Mouse (Mus musculus) thymus, postnatal 36 days (tissue): ENCODE measurements around the gene Ube2q1.
"Not testable (repeated sequence)": the region's sequence is repeated elsewhere in the genome, so short reads cannot be mapped to it uniquely, and the experiment has no call there.

ENCODE experiments used
- DNase-seq, 2 experiments: peaks; one replicate each; pipeline ENCODE4 v3.0.0; 2022; ENCODE audit warnings: mixed read lengths in 2 of 2

Gene Ube2q1

DNA sequence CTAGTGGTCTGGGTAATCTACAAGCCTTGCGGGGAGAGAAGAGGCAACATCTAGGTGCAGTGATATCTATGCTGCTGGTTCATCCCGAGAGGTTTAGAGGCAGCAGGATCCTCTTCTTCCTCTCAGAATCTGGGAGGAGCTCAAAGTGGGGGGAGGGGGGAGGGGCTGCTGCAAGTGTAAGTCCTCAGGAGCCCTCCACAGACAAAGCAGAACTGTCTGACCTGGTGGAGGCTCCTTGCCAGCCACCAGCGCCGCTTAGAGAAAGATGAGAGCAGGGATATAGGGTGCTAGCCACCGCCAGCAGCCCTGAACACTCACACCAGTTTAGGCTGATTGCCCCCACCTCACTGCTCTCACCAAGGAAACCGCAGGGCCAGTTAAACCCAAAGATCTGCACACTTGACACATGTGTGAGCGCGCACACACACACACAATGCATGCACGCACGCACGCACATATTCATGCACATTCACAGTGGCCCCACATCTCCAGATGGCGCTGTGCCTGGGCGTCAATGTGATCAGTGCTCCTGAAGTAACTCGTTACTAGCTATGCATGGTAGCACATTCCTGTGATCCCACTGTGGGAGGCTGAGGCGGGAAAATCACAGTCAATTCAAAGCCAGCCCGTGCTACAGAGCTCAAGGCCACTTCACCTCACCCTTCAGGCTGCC is 15.4 kb downstream of the Ube2q1 start:
- DNase-seq = no peak

DNA sequence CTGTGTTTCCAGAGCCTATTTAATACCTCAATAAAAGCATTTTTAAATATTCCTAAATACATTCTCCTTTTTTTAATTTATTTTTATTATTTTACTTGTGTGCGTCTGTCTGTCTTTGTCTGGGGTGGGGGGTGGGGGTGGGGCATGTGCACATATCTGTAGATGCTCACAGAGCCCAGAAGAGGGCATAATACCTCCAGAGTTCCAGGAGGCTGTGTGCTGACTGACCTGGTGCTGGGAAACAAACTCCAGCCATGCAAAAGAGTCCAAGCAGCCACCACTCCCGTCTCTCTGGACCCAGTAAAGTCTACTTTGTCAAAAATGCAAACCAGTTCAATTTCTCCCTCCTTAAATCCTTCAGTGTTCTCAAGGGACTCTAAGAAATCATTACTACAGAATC is 21.2 kb downstream of the Ube2q1 start:
- no peak for DNase-seq

DNA sequence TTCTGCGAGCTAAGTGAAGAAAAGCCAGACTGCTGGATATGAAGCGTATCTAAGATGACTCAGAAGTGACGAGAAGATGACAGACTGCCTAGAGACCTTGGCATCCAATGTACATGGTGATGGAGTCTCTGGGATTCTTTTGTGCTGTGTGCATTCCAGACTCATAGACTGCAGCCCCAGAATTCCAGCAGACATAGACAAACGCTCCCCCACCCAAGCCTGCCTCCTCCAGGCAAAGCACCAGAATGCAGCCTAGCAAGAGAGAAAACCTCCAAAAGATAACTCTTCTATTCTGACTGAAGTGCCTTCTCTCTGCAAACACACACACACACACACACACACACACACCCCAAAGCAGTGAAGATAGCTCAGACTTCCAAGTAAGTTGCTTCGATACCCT is 22.3 kb downstream of the Ube2q1 start:
- DNase-seq = no peak

DNA sequence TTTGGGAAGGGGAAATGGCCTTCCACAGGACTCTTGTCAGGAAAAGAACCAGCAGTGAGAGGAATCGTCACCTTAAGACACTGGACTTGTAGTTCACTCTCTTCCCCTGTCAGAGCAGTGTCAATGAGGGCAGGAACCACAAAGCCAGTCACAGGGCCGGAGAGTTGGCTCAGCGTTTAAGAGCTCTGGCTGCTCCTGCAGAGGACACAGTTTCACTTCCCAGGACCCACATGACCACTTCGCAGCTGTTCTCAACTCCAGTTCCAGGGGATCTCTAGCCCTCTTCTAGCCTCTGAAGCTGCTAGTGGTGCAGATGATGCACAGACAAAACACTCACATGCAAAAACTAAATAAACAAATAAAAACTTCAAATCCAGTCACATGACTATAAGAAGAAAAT is 22.9 kb downstream of the Ube2q1 start:
- no peak for DNase-seq

DNA sequence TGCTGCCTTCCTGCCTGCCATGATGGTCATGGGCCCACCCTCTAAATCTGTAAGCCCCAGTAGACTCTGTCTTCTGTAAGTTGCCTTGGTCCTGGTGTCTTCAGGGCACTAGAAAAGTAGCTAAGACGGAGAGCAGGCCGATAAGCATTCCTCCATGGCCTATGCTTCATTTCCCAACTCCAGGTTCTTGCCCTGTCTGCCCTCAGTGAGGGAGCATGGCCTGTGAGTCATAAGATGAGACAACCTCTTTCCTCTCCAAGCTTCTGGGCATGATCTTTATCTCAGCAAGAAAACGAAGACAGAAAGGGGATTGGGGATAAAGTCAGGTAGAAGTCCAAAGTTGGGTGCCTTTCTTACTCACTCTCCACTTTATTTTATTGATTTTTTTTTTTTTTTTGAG is 25.1 kb downstream of the Ube2q1 start:
- DNase-seq = no peak

DNA sequence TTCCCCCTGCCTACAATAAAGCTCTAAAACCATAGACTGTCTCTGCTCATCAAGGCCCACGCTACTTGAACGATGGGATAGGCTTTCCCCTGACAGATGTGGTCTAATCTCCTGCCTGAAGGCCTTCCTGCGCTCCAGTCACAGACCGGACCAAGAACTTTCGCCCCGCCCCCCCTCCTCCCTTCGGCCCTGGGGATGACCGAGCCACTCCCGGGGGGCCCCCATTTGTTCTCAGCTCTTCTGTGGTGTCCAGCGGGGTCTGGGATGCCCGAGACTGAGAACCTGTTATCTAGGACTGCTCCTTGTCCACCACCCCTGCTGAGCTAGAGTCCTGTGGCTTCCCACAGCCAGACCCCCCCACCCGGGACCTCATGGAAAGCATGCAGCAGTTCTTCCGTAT is 26.1 kb downstream of the Ube2q1 start:
- no peak for DNase-seq

DNA sequence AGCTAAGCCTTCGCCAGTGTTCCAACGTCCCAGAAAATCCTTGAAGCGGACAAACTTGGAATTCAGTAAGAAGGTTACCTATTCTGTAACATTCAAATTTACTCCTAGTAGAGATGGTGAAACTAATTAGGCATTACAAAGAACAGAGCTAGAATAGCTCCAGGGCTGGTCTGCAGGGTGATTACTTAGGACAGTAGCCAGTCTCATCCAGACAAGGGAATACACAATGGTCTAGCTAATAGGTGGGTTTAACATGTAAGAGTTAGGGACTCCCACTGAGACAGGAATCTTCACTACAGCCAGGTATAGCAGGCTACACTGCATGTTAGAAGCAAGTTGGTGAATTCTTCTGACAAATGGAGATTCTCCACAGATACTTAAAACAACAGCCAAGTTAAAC is 26.7 kb downstream of the Ube2q1 start:
- DNase-seq = not testable (repeated sequence)

DNA sequence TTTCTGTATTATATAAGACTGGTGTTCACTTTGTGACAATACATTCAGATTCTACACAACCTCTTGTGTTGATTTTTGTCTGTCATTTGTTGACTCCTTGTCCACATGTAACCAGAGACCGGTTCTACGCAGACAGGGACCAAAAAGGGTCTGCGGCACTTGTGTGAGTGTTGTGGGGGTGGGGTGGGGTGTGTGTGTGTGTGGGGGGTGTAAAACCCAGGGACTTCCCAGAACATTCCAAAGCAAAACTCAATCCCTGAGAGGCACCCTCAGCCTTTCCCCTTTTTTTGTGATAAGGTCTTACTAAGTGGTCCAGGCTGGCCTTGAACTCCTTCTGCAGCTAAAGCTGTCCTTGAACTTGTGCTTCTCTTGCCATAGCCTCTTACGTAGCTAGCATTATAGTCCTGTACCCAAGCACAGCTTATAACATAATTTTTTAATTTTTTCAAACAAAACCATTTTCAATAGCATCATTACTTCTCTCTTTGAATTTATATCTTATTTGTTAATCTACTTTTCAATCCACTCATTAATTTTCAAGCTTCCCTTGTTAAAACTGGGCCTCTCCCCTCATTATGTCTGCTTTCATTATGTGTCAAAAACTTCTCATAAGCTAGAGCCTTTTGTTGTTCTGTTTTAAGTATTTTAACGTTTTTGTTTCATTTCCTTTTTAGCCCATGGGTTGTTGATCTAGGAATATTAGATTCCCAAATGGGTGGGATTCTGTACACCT is 27.5 kb downstream of the Ube2q1 start:
- DNase-seq = no peak

DNA sequence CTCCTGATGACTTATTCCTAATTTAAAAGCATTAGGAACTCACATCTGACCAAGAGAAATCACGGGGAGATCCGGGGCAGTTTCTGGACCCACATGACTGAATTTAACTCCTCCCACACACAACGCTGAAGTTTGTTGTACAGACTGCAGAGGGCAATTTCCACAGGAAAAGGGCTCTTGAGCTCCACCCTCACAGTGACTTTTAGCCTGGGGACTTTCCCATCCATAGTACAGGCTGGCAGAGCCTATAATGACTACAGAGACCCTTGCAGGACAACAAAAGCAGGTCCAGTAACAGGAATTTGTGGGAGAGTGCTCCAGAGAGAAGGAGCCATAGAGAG is 28.1 kb downstream of the Ube2q1 start:
- DNase-seq = no peak

DNA sequence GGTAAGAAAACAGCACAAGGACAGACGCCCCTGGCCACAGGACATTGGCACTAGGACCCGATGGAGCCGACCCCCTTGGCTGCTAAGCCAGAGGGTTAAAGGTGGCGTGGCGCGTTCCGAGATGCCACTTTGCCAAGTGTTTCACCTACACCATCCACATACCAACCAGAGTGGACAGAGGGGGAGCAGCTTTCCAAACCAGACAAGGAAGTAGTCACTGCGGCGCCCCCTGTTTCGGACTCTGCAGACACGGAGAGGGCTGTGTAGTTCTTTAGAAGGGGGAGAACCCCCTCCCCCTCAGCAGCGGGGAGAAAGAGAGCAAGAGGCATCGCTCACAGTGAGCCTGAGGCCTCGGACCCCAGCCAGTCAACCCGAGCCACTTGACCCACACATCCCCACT is 29.5 kb downstream of the Ube2q1 start:
- no peak for DNase-seq

DNA sequence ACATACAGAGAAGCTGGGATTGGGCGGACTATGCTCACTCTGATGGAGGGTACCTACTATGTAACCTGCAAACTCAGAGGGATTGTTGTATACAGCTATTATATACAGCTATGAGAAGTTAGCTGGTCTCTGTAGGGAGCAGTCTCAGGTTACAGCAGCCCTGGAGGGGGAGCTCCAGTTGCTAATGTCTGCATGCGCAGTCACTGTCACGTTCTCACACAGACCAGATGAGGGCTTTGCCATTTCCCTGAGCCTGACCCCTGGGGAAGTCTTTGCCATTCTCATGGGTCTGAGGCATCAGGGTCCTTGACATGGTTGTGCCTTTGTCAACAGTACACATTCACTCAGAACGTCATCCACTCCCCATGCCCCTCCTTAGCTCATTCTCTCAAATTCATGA is 31.8 kb downstream of the Ube2q1 start:
- no peak for DNase-seq

DNA sequence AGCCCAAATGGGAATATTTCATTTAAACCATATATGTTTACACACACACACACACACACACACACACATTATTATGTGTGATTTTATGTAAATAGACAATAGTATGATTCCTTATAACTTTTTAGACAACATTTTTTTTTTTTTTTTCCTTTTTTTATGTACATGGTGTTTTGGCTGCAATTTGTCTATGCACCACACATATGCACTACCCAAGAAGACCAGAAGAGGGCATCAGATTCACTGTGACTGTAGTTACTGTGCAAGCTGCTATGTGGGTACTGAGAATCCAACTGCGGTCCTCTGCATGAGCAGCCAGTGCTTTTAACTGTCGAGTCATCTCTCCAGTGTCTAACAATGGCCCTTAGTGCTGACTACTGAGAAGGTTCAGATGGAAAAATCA is 33.3 kb downstream of the Ube2q1 start:
- DNase-seq = no peak

DNA sequence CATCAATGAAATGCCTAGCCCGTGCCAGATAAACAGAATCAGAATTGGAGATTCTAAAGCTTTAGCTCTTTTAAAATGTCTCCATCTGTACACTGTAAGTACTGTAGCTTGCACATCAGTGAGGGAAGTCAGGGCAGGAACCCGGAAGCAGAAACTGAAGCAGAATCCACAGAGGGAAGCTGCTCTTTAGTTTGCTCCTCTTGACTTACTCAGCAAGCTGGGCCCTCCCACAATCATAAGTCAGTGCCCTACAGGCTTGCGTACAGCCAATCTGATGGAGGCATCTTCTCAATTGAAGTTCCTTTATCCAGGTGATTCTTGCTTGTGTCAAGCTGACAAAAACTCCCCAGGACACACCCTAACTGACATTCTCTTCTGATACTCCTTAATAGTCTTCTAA is 33.8 kb downstream of the Ube2q1 start:
- DNase-seq = no peak

DNA sequence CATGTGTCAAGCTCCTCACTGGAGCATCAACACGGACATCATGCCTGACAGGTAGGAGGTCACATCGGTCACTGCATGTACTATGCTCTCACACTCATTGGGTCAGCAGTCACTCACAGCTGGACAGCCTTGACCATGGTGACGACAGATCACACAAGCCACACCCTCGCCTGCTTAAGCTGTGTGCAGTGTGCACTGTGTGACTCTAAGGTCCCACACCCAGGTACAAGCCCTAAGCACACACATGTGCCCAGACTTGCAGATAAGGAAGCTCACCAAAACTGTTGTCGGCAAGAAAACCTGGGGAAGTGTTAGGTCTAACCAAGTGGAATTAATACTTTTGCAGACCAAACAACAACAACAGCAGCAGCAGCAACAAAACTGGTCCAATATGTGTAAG is 34.5 kb downstream of the Ube2q1 start:
- DNase-seq = no peak

DNA sequence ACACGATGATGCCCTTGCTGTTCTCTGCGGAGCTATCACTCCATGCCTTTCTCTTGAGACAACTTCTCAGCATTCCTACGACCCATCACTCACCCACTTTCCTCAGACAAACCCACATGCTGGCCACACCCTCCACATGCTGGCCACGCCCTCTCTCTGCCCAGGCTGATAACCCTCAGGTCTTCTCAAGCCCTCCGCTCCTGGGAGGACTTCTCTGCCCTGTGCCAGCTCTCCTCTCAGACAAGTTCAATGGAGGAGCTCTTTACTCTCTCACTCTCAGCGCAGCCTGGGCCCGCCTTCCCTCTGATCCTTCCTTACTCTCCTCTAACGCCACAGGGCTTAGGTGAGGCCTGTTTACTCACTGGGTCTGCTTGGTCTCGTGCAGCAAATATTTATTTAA is 35.2 kb downstream of the Ube2q1 start:
- no peak for DNase-seq

DNA sequence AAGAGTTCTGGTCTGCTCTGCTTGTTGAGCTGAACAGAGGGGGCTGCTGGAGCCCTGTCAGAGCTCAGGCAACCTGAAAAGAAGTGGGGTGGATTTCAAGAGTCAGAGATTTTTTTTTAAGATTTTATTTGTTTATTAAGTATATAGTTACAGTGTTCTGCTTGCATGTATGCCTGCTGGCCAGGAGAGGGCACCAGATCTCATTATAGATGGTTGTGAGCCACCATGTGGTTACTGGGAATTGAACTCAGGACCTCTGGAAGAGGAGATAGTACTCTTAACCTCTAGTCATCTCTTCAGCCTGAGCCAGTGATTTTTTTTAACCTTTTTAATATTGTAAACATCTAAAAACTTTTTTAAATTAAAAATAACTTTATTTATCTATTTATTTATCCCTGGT is 37.4 kb downstream of the Ube2q1 start:
- no peak for DNase-seq

DNA sequence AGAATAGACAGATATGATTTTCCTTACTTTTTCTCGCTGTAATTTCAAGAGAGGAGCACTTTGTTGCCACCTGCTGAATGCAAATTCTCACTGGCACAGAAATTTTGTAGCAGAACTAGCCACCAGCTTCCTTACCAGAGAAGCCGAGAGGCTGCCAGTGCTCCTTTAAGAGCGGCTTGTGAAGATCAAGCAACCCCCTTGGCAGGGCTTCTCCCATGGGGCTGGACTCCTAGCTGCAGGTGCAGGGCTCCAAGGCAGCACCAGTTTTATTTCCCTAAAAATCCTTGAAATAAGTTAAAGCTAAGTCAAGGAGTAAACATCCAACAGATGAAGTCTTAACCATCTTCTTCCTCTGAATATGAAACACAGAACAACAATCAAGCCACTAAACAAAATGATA is 38.8 kb downstream of the Ube2q1 start:
- DNase-seq = no peak

DNA sequence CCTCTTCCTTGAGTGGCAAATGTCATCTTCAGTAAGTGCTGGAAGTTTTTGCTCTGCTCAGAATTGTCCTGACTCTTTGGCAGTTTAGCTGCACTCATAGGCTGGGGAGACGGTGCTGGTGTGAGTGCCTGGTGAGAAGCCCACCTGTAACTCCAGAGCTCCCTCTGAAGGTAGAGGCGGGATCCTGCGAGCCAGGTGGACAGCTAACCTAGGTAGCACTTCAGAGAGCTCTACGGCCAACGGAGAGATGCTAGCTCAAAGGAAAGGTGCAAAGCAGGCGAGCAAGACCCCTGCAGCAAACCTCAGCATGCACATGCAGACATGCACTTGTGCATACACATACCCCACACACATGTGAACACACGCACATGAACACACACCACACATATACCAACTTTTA is 40.6 kb downstream of the Ube2q1 start:
- no peak for DNase-seq

DNA sequence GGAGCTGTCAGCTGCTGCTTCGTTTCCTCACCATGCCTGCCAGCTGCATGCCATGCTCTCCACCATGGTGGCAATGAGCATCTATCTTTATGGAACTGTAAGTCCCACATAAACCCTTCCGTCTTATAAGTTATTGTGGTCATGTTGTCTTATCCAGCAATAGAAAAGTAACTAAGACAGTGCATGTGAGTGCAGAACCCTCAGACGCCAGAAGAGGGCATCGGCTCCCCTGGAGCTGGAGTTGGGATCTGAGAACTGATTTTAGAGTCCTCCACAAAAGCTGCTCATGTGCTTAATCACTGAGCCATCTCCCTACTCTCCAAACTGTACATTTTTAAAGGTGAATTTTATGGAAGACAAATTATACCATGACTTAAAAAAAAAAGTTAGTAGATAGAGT is 43.6 kb downstream of the Ube2q1 start:
- DNase-seq = peak; percentile 45 to 64

DNA sequence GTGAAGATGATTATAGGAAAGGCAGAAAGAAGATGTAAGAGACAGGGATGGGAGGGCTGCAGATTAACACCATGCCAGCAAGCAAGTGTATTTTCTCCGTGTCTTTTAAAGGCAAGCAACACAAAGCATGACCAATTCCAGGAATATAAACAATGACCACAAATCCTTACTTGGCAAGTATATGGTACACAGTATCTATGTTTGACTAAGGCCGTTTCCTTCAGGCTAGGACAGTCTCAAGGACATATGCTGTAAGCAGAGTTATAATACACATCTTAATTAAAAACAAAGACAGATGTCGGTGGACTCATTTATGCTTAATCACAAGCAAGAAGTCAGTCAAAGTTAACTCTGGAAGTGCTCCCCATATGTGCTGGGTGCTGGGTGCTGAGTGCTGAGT is 45.2 kb downstream of the Ube2q1 start:
- no peak for DNase-seq

DNA sequence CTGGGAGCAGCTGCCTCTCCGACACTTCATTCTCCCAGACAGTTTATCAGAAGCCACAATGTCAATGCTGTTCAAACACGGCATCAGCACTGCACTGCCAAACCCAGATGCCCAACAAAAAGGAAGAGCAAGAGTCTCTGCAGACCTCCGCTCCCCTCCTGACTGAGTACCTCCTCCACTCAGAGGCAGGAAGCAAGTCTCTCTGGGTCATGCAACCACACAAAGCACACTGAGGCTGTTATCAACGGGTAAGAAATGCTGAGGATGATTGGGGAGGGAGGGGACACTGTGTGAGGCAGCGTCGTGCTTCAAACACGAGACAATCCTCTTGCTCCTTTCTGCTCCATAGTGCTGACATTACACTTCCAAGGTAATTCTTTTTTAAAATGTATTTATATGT is 46.5 kb downstream of the Ube2q1 start:
- peak; percentile 13 to 29 for DNase-seq

DNA sequence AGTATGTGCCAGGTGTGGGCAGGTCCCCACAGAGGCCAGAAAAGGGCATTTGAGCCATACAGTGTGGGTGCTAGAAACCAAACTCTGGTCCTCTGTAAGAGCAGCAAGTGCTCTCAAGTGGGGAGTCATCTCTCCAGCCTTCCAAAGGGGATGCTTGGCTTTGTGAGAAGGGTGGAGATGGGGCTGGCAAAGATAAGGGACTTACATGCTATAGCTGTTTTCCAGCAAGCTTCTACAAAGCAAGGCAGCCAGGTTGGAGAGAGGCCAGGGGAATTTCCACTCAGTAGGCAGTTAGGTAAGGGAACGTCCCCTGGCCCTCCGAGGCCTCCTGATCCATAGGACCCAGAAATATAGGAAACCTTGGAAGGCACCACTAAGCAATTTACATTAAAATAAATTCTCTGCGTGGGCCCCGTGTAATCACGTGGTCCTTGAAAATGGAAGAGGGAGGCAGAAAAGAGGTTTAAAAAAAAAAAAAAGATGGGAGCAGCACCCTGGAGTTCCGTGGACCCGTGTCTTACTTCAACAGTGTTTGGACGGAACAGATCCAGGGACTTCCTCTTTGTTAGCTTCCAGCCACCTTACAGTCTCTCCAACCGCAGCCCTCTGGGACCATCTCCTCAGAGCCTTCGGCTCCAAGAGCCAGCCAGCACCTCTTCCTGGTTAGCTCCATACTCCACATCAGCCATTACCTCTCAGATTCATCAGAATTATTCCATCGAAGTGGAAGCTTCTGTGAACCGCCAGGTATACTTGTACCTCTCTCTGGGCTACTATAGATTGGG is 47.1 kb downstream of the Ube2q1 start:
- no peak for DNase-seq

DNA sequence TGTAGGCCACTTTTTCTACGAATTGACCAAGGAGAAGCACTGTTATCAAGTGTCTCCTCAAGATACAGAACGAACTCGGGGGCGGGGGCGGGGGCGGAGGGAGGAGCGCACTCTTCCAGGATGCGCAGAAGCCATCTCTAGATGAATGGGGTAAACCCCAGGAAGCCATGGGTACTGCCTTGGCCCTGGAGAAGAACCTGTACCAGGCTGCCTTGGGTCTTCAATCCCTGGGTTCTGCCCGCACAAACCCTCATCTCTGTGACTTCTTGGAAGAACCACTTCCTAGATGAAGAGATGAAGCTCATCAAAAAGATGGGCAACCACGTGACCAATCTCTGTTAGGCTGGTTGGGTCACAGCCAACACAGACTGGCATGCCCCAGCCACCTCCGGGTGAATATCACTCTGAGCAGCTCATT is 47.7 kb downstream of the Ube2q1 start:
- no peak for DNase-seq
